Mouse (Mus musculus) liver, embryonic 12.5 days (tissue): ENCODE measurements around the gene Cdc5l. TPM values are rescaled to one million over a fixed set of nuclear protein-coding genes. Genes with fewer than 3 reads are reported as not detected.
"Not testable (repeated sequence)": the region's sequence is repeated elsewhere in the genome, so short reads cannot be mapped to it uniquely, and the experiment has no call there.

Experiments
- ATAC-seq: fragments of 200-750 bp; cut with Nextera tagmentation; 2 replicates; pipeline ENCODE4 v1.8.0; 2017; ENCODE audit warnings: moderate number of reproducible peaks, mild to moderate bottlenecking, moderate library complexity
- H3K27ac ChIP-seq: fragments of 300-500 bp; sonication (generic); 2 replicates; pipeline ENCODE4 v1.5.1; 2016; ENCODE audit warnings: mild to moderate bottlenecking
- H3K27me3 ChIP-seq: fragments of 300-500 bp; sonication (generic); replicated peaks from 2 replicates; pipeline ENCODE4 v1.6.1; 2016; ENCODE audit warnings: mild to moderate bottlenecking, moderate library complexity
- H3K36me3 ChIP-seq: fragments of 300-500 bp; sonication (generic); 2 replicates; pipeline ENCODE4 v1.6.1; 2016; ENCODE audit warnings: mild to moderate bottlenecking, moderate library complexity
- H3K4me1 ChIP-seq: fragments of 300-500 bp; sonication (generic); 2 replicates; pipeline ENCODE4 v1.6.1; 2016
- H3K4me2 ChIP-seq: fragments of 300-500 bp; sonication (generic); 2 replicates; pipeline ENCODE4 v1.6.1; 2016; ENCODE audit warnings: mild to moderate bottlenecking, moderate library complexity
- H3K4me3 ChIP-seq: fragments of 300-500 bp; sonication (generic); 2 replicates; pipeline ENCODE4 v1.5.1; 2016; ENCODE audit warnings: mild to moderate bottlenecking, moderate library complexity
- H3K9ac ChIP-seq: fragments of 300-500 bp; sonication (generic); 2 replicates; pipeline ENCODE4 v1.6.1; 2016; ENCODE audit warnings: mild to moderate bottlenecking, moderate library complexity
- H3K9me3 ChIP-seq: fragments of 300-500 bp; sonication (generic); replicated peaks from 2 replicates; pipeline ENCODE4 v1.6.1; 2016; ENCODE audit warnings: mild to moderate bottlenecking, moderate library complexity
- WGBS: fragments of 180-500 bp; shearing (Covaris S2); methylation state at CpG from one replicate; pipeline ENCODE4 v1.1.7; 2016; ENCODE audit not compliant: insufficient replicate concordance; 5-methylcytosine and 5-hydroxymethylcytosine counted together
- polyA plus RNA-seq: library from polyadenylated mRNA; unstranded; fragments of >200 nt; fragmentation: Nextera tagmentation; extraction: Ambion mirVana; gene quantifications from 2 replicates; pipeline ENCODE4 v1.2.1, GENCODE M21; 2016

Cdc5l gene
- polyA plus RNA-seq, 1 experiment from 2014 or later, result 39.3 TPM

DNA sequence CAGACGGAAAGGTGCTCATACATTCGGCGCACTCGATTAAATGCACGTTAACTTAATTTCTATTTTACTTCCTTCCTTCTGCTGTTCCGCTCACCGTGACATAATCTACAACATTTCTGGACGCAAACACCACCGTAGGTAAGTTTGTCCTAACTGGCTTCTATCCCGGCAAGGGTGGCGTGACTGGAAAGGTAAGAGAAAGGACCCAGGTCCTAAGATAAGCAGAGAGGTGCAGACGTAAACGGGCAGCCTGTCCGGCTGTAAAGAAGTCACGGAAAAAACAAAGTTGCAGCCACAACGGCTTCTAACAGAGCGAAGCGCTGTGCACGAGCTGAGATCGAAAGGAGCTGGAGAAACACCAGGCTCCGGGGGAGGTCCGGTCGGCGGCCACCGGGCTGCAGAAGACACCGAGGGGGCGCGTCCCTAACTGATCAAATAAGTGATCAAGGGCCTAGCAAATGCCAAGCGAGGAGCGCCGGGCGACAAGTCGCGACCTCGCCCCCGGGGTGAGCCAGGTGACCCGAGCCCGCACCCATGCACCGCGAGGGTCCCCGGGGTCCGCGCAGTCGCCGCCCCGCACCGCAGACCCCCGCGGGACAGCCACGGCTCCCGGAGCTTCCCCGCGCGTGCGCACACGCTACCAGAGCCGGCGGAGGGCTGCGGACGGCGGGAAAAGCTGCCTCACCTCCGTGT, 685 bp downstream of the Cdc5l start:
- Histone ChIP-seq H3K4me3 (peak overlapping the region; percentile 96), H3K4me1 (peaks cover 31% of the 10 kb centered on the region), H3K9ac (peak overlapping the region; percentile 95), H3K36me3 (peaks cover 8% of the 10 kb centered on the region; the same call in 1 of the 2 replicates), H3K27me3 (no peaks in the 10 kb centered on the region), H3K9me3 (no peaks in the 10 kb centered on the region), H3K27ac (peak overlapping the region; percentile 93), H3K4me2 (peak overlapping the region; percentile 89)
- ATAC-seq, result peak; percentile 58
- WGBS, result under 1% methylated on average over 62 of the region's 62 CpGs

DNA sequence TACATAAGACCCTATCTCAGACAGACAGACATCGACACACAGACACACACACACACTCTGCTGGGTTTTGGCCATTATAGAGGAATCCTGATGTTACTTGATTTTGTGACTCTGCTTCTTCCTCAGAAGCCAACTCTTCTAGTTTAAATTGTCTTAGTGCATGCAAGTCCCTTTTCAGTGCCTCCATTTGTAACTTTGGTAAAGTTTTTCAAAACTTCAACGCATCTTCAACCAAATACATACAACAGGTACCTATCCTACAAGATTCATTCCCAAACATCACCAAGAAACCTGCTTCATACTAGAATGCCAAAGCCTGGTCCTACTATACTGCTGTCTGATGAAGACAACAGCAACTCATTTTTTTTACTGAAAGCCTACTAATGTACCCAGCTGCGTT, 1.5 kb downstream of the Cdc5l start:
- Histone ChIP-seq H3K27me3 (no peaks in the 10 kb centered on the region), H3K27ac (no peak overlapping the region), H3K9ac (peak overlapping the region; percentile 95), H3K4me2 (peak overlapping the region; percentile 89), H3K36me3 (peaks cover 13% of the 10 kb centered on the region), H3K4me3 (peak overlapping the region; percentile 96), H3K9me3 (no peaks in the 10 kb centered on the region), H3K4me1 (peaks cover 31% of the 10 kb centered on the region)
- WGBS, result 64% methylated on average over 3 of the region's 3 CpGs
- no peak for ATAC-seq

DNA sequence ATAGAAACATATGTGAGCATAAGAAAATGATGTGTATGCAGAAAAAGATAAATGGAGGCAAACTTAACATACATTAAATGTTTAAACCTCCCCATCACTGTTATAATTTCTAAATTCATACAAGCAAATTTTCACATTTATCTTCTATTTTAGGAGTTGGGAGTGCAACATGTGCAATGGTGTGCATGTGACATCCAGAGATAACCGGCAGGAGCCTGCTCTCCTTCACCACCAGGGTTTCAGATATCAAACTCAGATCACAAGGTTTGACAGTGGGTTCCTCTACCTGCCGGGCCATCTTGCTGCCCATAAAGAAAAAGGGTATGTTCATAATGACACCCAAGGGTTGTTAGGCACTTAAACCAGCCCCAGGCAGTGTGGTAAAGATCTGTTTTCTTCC, 16.1 kb downstream of the Cdc5l start:
- no peaks in the 10 kb centered on the region for H3K9me3 ChIP-seq
- WGBS, result 36% methylated on average over 2 of the region's 2 CpGs
- no peaks in the 10 kb centered on the region for H3K27me3 ChIP-seq
- H3K4me3 ChIP-seq, result no peak overlapping the region
- peaks cover 11% of the 10 kb centered on the region for H3K4me1 ChIP-seq
- peak overlapping the region; percentile 27; the same call in 1 of the 2 replicates for H3K27ac ChIP-seq
- ATAC-seq, result peak; percentile 73; the same call in 1 of the 2 replicates
- no peak overlapping the region for H3K9ac ChIP-seq
- peaks cover 85% of the 10 kb centered on the region for H3K36me3 ChIP-seq
- H3K4me2 ChIP-seq, result 0 out of 2 replicates have a peak overlapping the region, but pooled peaks have one; percentile 20

DNA sequence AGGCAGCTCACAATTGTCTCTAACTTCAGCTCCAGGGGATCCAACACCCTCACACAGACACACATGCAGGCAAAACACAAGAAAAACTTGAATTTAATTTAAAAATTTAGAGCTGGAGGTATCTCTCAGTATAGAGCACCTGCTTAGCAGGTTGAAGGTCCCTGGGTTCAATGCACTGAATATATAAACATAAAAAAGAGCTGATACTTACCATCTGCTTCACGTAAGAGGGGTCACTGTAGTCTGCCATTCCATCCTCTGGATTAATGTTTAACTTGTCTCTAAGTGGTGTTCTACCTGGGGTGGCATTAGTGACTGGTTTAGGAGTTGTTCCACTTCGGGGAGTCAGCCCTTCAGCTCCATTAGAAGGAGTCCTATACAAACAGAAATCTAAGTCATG, 21.9 kb downstream of the Cdc5l start:
- H3K4me2 ChIP-seq, H3K4me1 ChIP-seq, H3K27me3 ChIP-seq, H3K9me3 ChIP-seq, ATAC-seq, H3K4me3 ChIP-seq, H3K9ac ChIP-seq, H3K27ac ChIP-seq: not testable (repeated sequence)
- H3K36me3 ChIP-seq, result peaks cover 96% of the 10 kb centered on the region
- WGBS, result 76% methylated on average over 2 of the region's 2 CpGs

DNA sequence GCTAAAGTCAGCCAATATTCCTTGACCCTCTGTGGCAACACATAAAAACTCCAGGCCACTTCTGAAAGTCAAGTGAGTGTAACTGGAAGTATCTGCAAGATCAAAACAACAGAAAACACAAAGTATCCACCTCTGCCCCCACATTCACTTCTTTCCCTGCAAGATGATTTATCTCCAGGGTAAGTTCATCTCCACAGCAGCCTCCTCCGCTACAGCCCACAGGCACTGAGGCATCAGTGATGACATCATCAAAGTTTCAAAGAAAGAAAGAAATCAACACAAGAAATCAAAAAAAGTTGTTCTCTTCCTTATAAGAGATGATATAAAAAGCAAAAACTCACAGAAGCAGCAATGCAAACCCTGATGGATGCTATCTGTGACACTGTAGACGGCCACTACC, 24.8 kb downstream of the Cdc5l start:
- 85% methylated on average over 2 of the region's 2 CpGs for WGBS
- Histone ChIP-seq H3K9me3 (no peaks in the 10 kb centered on the region), H3K4me1 (no peaks in the 10 kb centered on the region), H3K36me3 (peaks cover 96% of the 10 kb centered on the region), H3K4me3 (no peak overlapping the region), H3K4me2 (no peak overlapping the region), H3K27me3 (no peaks in the 10 kb centered on the region), H3K27ac (no peak overlapping the region), H3K9ac (no peak overlapping the region)
- ATAC-seq, result no peak

GRCm38 (mm10) chr17:45406281-45406680, 27.3 kb downstream of the Cdc5l start:
- Histone ChIP-seq H3K9me3 (no peaks in the 10 kb centered on the region), H3K27ac (no peak overlapping the region), H3K4me2 (no peak overlapping the region), H3K9ac (no peak overlapping the region), H3K27me3 (no peaks in the 10 kb centered on the region), H3K4me1 (no peaks in the 10 kb centered on the region), H3K4me3 (no peak overlapping the region), H3K36me3 (peaks cover 89% of the 10 kb centered on the region)
- no peak for ATAC-seq
- 88% methylated on average over 10 of the region's 10 CpGs for WGBS

DNA sequence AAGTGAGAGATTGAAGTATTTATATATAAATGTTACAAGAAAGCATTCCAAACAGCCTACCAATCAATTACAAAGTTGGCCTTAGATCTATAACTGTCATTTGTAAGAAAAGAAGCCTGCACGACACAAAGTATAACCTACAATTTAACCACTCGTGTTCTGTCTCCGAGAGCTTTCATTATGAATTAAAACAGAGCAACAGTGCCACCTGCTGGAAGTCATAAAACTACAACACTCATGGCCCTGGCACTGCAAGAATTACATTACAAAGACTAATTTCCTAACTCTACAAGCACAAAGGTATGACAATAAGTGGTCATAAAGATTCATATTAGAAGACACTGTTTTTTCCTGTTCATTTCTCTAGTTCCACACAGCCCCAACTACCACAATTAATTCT, 30.3 kb downstream of the Cdc5l start:
- H3K27me3 ChIP-seq, result no peaks in the 10 kb centered on the region
- H3K4me1 ChIP-seq, result no peaks in the 10 kb centered on the region
- no peak overlapping the region for H3K4me2 ChIP-seq
- 24% methylated on average over 3 of the region's 3 CpGs for WGBS
- H3K27ac ChIP-seq, result no peak overlapping the region
- no peaks in the 10 kb centered on the region for H3K9me3 ChIP-seq
- no peak overlapping the region for H3K4me3 ChIP-seq
- H3K9ac ChIP-seq, result no peak overlapping the region
- H3K36me3 ChIP-seq, result peaks cover 89% of the 10 kb centered on the region
- ATAC-seq, result no peak

- ATAC-seq, result no peak
- 73% methylated on average over 3 of the region's 3 CpGs for WGBS
- no peaks in the 10 kb centered on the region for H3K9me3 ChIP-seq
- H3K27me3 ChIP-seq, result no peaks in the 10 kb centered on the region
- H3K4me1 ChIP-seq, result no peaks in the 10 kb centered on the region
- no peak overlapping the region for H3K4me3 ChIP-seq
- H3K27ac ChIP-seq, result no peak overlapping the region
- H3K9ac ChIP-seq, result no peak overlapping the region
- H3K36me3 ChIP-seq, result peaks cover 88% of the 10 kb centered on the region
- no peak overlapping the region for H3K4me2 ChIP-seq
Measured at GRCm38 (mm10) chr17:45402601-45403000, 30.9 kb downstream of the Cdc5l start.

DNA sequence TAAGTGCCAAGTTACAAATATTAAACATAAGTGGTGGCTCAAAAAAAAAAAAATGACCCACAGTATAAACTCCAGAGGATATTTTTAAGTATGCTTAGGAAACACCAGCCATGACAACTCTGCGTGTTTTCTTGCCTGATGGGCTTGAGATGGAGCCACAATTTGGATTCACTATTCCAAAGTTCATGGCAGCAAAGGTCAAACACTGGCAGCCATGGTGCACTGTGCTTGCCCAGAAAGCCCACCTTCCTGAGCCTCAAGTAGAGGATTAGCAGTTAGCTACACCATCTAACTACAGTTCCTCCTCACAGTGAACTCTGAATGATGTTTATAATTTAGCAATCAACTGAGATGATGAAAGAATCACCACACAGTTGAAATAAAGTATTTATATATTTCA, 31.4 kb downstream of the Cdc5l start:
- Histone ChIP-seq H3K36me3 (peaks cover 88% of the 10 kb centered on the region), H3K4me2 (no peak overlapping the region), H3K27ac (no peak overlapping the region), H3K9ac (no peak overlapping the region), H3K4me3 (no peak overlapping the region), H3K9me3 (no peaks in the 10 kb centered on the region), H3K4me1 (no peaks in the 10 kb centered on the region), H3K27me3 (no peaks in the 10 kb centered on the region)
- no peak for ATAC-seq
- 87% methylated on average over 1 of the region's 1 CpGs for WGBS

DNA sequence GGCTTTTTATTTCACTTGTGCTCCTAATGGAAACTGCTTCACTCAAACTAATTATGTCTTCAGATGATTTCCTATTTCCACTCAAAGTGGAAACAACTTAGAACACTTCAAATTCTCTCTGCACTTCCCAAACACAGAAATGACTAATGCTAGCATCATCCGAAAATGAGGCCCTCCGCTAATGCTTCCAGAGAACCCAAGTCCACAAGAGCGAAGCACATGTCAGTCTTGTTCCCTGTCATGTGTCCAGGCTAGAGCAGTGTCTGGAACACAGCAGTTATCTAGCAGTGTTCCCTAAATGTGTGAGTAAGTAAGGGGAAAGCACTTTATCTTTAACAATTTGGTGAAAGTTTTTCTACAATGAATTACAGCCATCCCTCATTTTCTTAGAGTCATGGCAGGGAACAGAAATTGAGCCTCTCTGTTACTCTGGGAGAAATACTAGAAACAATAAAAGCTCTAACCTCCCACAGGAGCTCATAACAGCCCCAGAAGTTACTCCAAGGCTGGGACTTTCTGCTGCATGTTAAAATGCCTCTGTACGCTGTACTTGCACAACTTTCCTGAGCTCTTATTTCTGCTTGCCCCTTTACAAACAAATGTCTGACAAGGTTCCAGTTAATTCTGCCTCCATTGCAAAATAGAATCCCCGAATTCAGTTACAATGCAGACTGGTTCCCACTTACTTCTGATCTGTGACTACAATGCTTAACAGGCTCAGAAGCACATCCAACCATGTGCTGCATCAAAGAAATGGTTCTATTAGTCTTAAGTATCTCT, 32.2 kb downstream of the Cdc5l start:
- Histone ChIP-seq H3K36me3 (peaks cover 81% of the 10 kb centered on the region), H3K27me3 (no peaks in the 10 kb centered on the region), H3K4me1 (no peaks in the 10 kb centered on the region), H3K4me3 (no peak overlapping the region), H3K9ac (no peak overlapping the region), H3K9me3 (no peaks in the 10 kb centered on the region), H3K4me2 (no peak overlapping the region), H3K27ac (no peak overlapping the region)
- 88% methylated on average over 5 of the region's 5 CpGs for WGBS
- ATAC-seq, result no peak

DNA sequence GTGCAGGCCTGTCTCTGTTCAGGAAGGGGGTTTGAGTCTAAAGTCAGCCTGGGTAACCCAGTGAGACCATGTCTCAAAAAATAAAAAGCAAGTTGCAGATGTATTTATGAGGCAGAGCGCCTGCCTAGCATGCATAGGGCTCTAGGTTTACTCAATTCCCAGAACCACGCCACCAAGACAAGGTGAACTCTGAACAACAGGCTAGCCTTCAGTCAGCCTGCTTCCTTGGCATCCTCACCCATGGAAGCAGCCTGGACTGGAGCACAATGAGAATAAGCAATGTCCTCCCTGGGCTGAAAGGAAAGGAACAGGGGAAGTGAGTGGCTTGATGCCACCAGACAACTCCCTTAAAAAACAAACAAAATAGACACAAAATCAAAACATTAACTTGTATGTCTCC, 35.5 kb downstream of the Cdc5l start:
- no peak overlapping the region for H3K27ac ChIP-seq
- H3K9ac ChIP-seq, result no peak overlapping the region
- no peaks in the 10 kb centered on the region for H3K27me3 ChIP-seq
- no peaks in the 10 kb centered on the region for H3K9me3 ChIP-seq
- H3K36me3 ChIP-seq, result peaks cover 72% of the 10 kb centered on the region
- 87% methylated on average over 2 of the region's 2 CpGs for WGBS
- H3K4me2 ChIP-seq, result no peak overlapping the region
- no peaks in the 10 kb centered on the region for H3K4me1 ChIP-seq
- no peak overlapping the region for H3K4me3 ChIP-seq
- ATAC-seq, result no peak

GRCm38 (mm10) chr17:45397541-45397940, 36.0 kb downstream of the Cdc5l start:
- H3K4me1 ChIP-seq, result no peaks in the 10 kb centered on the region
- H3K4me3 ChIP-seq, result no peak overlapping the region
- H3K36me3 ChIP-seq, result peaks cover 72% of the 10 kb centered on the region
- H3K9ac ChIP-seq, result no peak overlapping the region
- H3K4me2 ChIP-seq, result no peak overlapping the region
- ATAC-seq, result no peak
- no peaks in the 10 kb centered on the region for H3K9me3 ChIP-seq
- H3K27ac ChIP-seq, result no peak overlapping the region
- no peaks in the 10 kb centered on the region for H3K27me3 ChIP-seq
- 67% methylated on average over 3 of the region's 3 CpGs for WGBS
